Mouse (Mus musculus): ENCODE results near the gene Tomm70a. TPM values are rescaled to one million over a fixed set of nuclear protein-coding genes. Genes with fewer than 3 reads are reported as not detected.
A peak's percentile ranks its signal among the peaks of the same experiment; 100 is the strongest.

The Tomm70a gene
- 7.6 and 8.3 TPM in 2 replicates for polyA plus RNA-seq (2012; rRNA removed)

DNA sequence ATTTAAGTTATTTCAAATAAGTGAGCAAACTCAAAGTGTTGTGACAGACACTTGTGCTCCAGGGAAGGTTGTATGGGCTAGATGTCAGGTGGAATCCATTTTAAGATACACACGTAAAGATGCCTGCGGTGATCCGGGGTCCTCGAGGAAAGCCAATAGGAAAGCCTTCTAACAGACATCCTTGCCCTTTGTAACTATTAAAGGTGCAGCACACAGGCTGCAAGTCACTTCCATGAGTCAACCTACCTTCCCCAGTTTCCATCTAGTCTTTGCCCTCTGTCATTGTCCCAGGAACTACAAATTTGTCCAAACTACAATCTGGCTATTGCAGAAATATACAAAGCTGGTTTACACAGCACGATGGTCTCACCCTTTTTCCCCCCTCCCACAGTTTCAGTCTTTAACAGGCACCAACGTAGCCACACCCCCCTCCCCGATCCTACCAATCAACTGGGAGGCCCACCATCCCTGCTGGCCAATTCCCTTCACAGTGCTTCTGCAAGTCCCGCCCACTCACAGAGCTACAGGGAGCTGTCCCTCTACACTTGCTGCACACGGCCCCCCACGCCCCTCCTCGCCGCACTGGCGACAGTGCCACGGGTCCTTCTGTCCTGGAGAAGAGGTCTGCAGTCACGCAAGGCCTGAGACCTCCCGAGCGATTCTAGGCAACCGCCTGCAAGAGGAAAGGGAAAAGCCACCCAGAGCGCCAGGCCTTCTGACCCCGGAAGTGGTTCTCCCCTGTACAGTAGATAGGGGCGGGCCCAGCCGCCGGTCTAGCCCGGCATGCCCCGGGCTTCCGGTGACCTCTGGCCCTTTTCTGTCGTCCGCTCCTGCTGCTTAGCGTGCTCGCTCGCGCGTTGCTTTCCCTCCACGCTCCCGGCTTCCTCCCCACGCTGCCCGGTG, at the start of gene Tomm70a:
TSS of gene Tomm70a (plus strand) at position 791 of the 903 bp plus-strand sequence.
- H3K4me1 ChIP-seq (ENCODE audit: control insufficient read depth, insufficient read depth, low read length): peaks cover 7% of the 10 kb centered on the region
- H3K4me3 ChIP-seq (replicated peaks; ENCODE audit: extremely low read depth, low read depth, low read length): peak within 1 kb of the TSS; percentile 70
- TF ChIP-seq CTCF (IDR thresholded peaks at IDR 0.05; ENCODE audit: insufficient read depth, low read length) (no peak), POLR2A (IDR thresholded peaks at IDR 0.05; ENCODE audit: borderline replicate concordance, extremely low read depth, low read depth, low read length) (peak; percentile 79; the same call in 1 of the 2 replicates)
- WGBS: under 1% methylated on average over 37 of the region's 37 CpGs
- peak; percentile 95 for DNase-seq

DNA sequence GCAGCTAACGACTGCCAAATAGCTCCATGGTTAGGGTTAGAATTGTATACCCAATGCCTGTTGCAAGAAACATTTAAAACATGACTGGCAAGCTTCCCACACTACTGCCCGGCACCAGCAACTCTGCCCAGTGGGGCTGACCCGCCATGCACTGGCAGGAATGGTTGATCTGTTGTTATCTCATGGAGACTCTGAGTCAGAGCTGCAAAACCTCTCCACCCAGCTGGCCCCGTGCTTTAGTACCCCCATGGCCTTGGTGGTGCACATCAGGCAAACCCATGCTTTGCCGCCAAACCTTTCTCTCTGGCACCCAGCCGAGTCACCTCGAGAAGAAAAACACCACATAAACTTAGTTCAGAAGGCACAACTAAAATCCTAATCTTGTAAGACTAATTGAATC, 45.5 kb upstream of the Tomm70a start:
- Histone ChIP-seq H3K4me1 (ENCODE audit: control insufficient read depth, insufficient read depth, low read length) (no peaks in the 10 kb centered on the region), H3K4me3 (replicated peaks; ENCODE audit: extremely low read depth, low read depth, low read length) (no peak overlapping the region)
- 67% methylated on average over 7 of the region's 7 CpGs for WGBS
- no peak for DNase-seq
- TF ChIP-seq POLR2A (IDR thresholded peaks at IDR 0.05; ENCODE audit: borderline replicate concordance, extremely low read depth, low read depth, low read length) (no peak), CTCF (IDR thresholded peaks at IDR 0.05; ENCODE audit: insufficient read depth, low read length) (no peak)

DNA sequence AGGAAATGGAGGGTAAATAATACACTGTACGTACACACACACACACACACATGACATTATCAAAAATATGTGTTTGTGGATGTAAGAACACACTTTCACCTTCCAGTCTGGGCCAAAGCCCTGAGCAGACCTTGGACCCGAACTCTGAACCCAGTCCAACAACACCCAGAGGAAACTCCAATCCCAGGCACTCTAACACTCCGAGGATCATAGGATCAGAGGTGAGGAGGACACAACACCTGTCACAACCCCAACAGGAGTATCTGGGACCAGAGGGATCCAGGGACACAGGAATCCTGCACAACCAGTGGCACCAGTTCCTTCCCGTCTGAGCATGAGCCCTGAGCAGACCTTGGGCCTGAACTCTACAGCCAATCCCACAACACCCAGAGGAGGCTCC, 41.9 kb upstream of the Tomm70a start:
- Histone ChIP-seq H3K4me3 (replicated peaks; ENCODE audit: extremely low read depth, low read depth, low read length) (no peak overlapping the region), H3K4me1 (ENCODE audit: control insufficient read depth, insufficient read depth, low read length) (no peaks in the 10 kb centered on the region)
- TF ChIP-seq POLR2A (IDR thresholded peaks at IDR 0.05; ENCODE audit: borderline replicate concordance, extremely low read depth, low read depth, low read length) (no peak), CTCF (IDR thresholded peaks at IDR 0.05; ENCODE audit: insufficient read depth, low read length) (no peak)
- DNase-seq: no peak
- 68% methylated on average over 4 of the region's 4 CpGs for WGBS

DNA sequence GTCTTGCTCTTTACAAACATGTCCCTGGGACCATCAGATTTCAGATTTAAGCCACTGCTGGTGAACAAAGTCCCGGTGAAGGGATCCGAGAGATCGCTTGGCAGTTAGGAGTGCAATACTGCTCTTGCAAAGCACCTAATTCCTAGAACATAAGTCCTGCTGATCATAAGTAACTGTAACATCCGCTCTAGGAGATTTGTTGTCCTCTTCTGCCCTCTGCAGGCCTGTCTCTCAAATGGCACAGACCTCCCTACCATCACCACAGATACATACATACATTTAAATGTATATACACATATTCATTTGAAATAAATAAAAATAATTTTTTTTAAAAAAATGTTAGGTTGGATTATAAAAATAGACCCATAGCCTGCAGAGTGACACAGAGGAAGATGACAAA, 29.0 kb upstream of the Tomm70a start:
- TF ChIP-seq CTCF (IDR thresholded peaks at IDR 0.05; ENCODE audit: insufficient read depth, low read length) (peak; percentile 29), POLR2A (IDR thresholded peaks at IDR 0.05; ENCODE audit: borderline replicate concordance, extremely low read depth, low read depth, low read length) (no peak)
- 34% methylated on average over 4 of the region's 4 CpGs for WGBS
- peak; percentile 27 for DNase-seq
- Histone ChIP-seq H3K4me3 (replicated peaks; ENCODE audit: extremely low read depth, low read depth, low read length) (no peak overlapping the region), H3K4me1 (ENCODE audit: control insufficient read depth, insufficient read depth, low read length) (no peaks in the 10 kb centered on the region)

DNA sequence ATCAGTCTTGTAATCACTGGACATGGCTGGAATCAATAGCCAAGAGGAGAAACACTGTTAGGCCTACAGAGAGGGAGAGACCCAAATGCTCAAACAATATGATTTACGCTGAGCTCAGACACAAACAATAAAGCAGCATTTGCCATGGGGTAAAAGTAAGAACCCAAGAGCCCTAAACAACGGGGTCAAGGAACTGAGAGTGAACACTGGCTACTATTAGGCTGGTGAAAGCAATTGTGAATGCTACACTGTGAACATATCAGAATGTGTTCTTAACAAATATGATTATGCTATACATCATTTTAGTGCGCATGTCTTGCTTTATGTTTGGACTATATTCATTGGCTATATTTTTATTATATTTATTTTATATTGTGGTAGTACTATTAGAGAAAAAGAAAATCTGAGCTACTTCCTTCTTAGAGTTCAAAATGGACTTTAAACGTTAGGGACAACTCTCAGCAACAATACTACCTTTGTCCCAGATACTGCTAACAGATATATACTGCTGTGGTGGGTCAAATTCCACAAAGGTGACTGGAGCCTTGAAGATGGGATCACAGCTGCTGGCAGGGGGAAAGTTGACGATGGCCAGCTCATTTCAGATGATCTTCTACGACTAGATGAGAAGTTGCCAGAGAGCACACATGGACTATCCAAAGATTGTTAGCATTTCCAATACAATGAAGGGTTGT, 28.4 kb upstream of the Tomm70a start:
- no peak for TF ChIP-seq POLR2A (IDR thresholded peaks at IDR 0.05; ENCODE audit: borderline replicate concordance, extremely low read depth, low read depth, low read length)
- no peak for TF ChIP-seq CTCF (IDR thresholded peaks at IDR 0.05; ENCODE audit: insufficient read depth, low read length)
- DNase-seq: no peak
- Histone ChIP-seq H3K4me1 (ENCODE audit: control insufficient read depth, insufficient read depth, low read length) (no peaks in the 10 kb centered on the region), H3K4me3 (replicated peaks; ENCODE audit: extremely low read depth, low read depth, low read length) (no peak overlapping the region)
- WGBS: 61% methylated on average over 6 of the region's 6 CpGs

DNA sequence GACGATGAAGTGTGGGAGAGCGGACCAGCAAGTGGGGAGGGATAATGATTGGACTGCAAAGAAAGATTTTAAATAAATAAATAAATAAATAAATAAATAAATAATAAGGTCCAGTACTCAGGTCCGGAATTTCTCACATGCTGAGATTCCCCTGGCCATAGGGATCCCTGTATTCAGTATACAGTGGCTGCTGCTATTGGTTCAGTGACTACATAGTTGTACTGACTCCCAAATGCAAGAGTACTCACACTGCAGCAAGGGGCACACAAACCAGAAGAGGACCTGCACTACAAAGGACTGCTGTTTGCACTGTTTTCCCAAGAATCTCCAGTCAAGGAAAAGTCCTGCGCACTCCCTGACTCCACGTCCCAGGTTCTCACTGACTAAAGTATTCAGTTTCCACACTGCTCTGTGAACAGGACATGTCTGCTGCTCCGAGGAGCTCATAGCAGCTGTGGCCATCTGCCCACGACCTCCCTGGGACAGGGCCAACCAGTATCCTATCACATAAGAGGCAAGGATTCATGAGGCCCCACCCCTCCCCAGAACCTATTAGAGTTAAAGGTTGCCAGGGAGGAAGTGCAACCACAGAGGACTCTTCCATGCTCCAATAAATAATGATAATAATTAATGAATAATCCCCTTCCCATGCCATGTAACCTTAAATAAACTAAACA, 22.9 kb upstream of the Tomm70a start:
- WGBS: 43% methylated on average over 7 of the region's 7 CpGs
- Histone ChIP-seq H3K4me1 (ENCODE audit: control insufficient read depth, insufficient read depth, low read length) (no peaks in the 10 kb centered on the region; the same call in 1 of the 2 replicates), H3K4me3 (replicated peaks; ENCODE audit: extremely low read depth, low read depth, low read length) (no peak overlapping the region)
- no peak for DNase-seq
- TF ChIP-seq CTCF (IDR thresholded peaks at IDR 0.05; ENCODE audit: insufficient read depth, low read length) (no peak), POLR2A (IDR thresholded peaks at IDR 0.05; ENCODE audit: borderline replicate concordance, extremely low read depth, low read depth, low read length) (no peak)

DNA sequence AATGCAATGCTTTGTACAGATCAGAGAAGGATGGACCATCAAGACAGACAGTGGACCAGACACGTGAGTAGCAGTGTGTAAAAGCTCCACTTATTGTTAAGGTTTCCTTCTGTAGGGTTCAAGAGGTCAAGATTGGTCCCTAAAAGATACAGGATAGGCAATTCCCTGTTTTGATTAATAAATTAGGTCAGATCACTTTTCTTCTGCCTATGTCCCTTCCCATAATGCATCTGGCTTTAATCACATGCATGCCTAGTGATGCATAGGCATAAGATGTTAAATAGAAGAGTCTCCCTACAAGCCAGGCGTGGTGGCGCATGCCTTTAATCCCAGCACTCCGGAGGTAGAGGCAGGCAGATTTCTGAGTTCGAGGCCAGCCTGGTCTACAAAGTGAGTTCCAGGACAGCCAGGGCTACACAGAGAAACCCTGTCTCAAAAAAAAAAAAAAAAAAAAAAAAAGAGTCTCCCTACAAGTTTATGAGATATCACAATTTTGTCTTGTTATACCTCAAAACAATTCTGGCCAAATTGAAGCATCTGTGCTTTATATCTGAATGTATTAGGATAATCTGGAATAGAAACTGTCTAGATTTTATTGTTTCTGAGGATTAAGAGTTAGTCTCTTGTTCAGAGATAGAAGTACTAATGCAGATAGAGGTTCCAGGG, 21.8 kb upstream of the Tomm70a start:
- no peak for TF ChIP-seq CTCF (IDR thresholded peaks at IDR 0.05; ENCODE audit: insufficient read depth, low read length)
- no peak for TF ChIP-seq POLR2A (IDR thresholded peaks at IDR 0.05; ENCODE audit: borderline replicate concordance, extremely low read depth, low read depth, low read length)
- no peak for DNase-seq
- Histone ChIP-seq H3K4me1 (ENCODE audit: control insufficient read depth, insufficient read depth, low read length) (no peaks in the 10 kb centered on the region; the same call in 1 of the 2 replicates), H3K4me3 (replicated peaks; ENCODE audit: extremely low read depth, low read depth, low read length) (no peak overlapping the region)
- WGBS: 73% methylated on average over 5 of the region's 5 CpGs

DNA sequence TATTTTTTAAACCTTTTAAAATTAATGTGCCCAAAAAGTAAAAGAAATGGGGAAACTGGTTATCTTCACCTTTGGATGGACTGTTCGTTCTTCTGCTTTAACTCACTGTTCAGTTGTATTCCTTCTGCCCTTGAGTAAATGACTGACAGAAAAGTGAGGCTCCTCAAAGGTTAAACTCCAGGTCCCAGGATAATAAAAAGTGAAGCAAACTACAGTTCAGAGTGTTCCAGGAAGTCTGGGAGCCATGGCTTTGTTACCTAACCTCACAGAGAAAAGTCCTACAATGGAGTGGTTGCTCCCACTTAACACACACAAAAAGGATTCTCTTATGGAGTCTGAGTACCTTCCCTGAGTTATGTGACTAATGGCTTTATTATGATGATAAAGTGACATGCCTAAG, 20.3 kb upstream of the Tomm70a start:
- Histone ChIP-seq H3K4me1 (ENCODE audit: control insufficient read depth, insufficient read depth, low read length) (no peaks in the 10 kb centered on the region; the same call in 1 of the 2 replicates), H3K4me3 (replicated peaks; ENCODE audit: extremely low read depth, low read depth, low read length) (no peak overlapping the region)
- TF ChIP-seq POLR2A (IDR thresholded peaks at IDR 0.05; ENCODE audit: borderline replicate concordance, extremely low read depth, low read depth, low read length): no peak
- TF ChIP-seq CTCF (IDR thresholded peaks at IDR 0.05; ENCODE audit: insufficient read depth, low read length): no peak
- DNase-seq: no peak
- 84% methylated on average over 1 of the region's 1 CpGs for WGBS

Measured in lung, adult 2 months (tissue).